Mouse (Mus musculus) cortical plate, adult 2 months (tissue): ENCODE measurements at regions not wholly inside any gene's neighbourhood (a gene's known extent, or its start where the extent isn't known, plus 50 kb on each side); places are given as distances from the start of the nearest gene placed in this dataset.

Source experiments
- CTCF ChIP-seq: fragments of 200-500 bp; IDR thresholded peaks from 2 replicates; pipeline ENCODE4 v1.5.1; 2011; ENCODE audit warnings: mild to moderate bottlenecking, control low read depth, low read length; ENCODE audit not compliant: insufficient read depth; ENCODE audit errors: extremely low read depth
- POLR2A ChIP-seq: fragments of 200-500 bp; IDR thresholded peaks from 2 replicates; pipeline ENCODE4 v1.6.1; 2011; ENCODE audit warnings: mild to moderate bottlenecking, low read length, control low read depth; ENCODE audit not compliant: insufficient read depth; ENCODE audit errors: extremely low read depth

- TF ChIP-seq CTCF = no peak
- TF ChIP-seq POLR2A = no peak
These were observed 297.8 kb upstream of the Dcbld2 start for GRCm38 (mm10) chr16:58110452-58110851.
